Mouse (Mus musculus): ENCODE results near the gene Pofut2. TPM values are rescaled to one million over a fixed set of nuclear protein-coding genes. Genes with fewer than 3 reads are reported as not detected.

The Pofut2 gene
- polyA plus RNA-seq, 1 experiment from 2014 or later, result 132 TPM

GRCm38 (mm10) chr10:77282822-77283221 is 23.8 kb downstream of the Pofut2 start:
- Histone ChIP-seq H3K27ac (ENCODE audit: low read length) (no peak overlapping the region), H3K9ac (ENCODE audit: low read length) (no peak overlapping the region), H3K4me3 (ENCODE audit: low read length) (no peak overlapping the region), H3K4me1 (replicated peaks; ENCODE audit: control insufficient read depth, insufficient read depth, low read length) (peaks cover 20% of the 10 kb centered on the region; the same call in 1 of the 2 replicates), H3K4me2 (ENCODE audit: low read depth, low read length) (no peak overlapping the region), H3K36me3 (ENCODE audit: control insufficient read depth, insufficient read depth, low read length) (no peaks in the 10 kb centered on the region), H3K27me3 (ENCODE audit: control insufficient read depth, insufficient read depth, low read depth, low read length) (no peaks in the 10 kb centered on the region), H3K9me3 (ENCODE audit: control insufficient read depth, low read length) (no peaks in the 10 kb centered on the region)
- 22% methylated on average over 6 of the region's 6 CpGs for WGBS
- ATAC-seq (ENCODE audit: low read depth), result no peak

DNA sequence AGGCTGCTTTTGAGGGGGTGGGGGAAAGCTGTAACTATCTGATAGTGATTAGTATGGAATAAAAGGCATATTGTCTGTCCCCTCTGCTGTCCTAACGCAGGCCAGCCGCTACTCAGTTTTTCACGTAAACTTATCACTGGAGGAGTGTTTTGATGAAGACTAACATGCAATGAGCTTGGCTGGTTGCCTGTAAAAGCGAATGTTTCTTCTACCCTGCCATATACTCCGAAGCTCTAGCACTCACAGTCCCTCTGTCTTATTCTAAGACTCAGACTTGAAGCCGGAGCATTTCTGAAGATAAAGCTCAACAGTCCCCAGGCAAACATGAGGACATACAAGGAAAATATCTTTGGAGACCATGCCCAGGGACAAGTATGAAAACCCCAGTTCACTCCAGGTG is 25.8 kb downstream of the Pofut2 start:
- Histone ChIP-seq H3K27ac (ENCODE audit: low read length) (peak overlapping the region; percentile 27; the same call in 1 of the 2 replicates), H3K4me1 (replicated peaks; ENCODE audit: control insufficient read depth, insufficient read depth, low read length) (peaks cover 20% of the 10 kb centered on the region; the same call in 1 of the 2 replicates), H3K36me3 (ENCODE audit: control insufficient read depth, insufficient read depth, low read length) (no peaks in the 10 kb centered on the region), H3K27me3 (ENCODE audit: control insufficient read depth, insufficient read depth, low read depth, low read length) (no peaks in the 10 kb centered on the region), H3K9ac (ENCODE audit: low read length) (no peak overlapping the region), H3K4me3 (ENCODE audit: low read length) (no peak overlapping the region), H3K9me3 (ENCODE audit: control insufficient read depth, low read length) (no peaks in the 10 kb centered on the region), H3K4me2 (ENCODE audit: low read depth, low read length) (no peak overlapping the region)
- 33% methylated on average over 6 of the region's 6 CpGs for WGBS
- ATAC-seq (ENCODE audit: low read depth), result peak; percentile 67

DNA sequence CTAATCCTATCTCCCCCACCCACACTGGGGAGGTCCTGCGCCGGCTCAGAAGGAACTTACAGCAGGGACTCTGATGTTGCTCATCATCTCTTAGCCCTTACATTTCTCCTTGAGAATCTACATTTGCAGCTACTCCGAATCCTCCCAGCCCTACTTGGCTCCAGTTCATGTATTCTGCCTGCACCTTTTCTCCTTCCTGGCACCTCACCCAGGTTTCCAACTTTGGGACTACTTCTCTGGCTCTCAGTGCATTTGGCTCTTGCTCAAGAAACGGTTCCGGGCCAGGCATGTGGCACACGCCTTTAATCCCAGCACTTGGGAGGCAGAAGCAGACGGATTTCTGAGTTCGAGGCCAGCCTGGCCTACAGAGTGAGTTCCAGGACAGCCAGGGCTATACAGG is 28.6 kb downstream of the Pofut2 start:
- 76% methylated on average over 8 of the region's 8 CpGs for WGBS

DNA sequence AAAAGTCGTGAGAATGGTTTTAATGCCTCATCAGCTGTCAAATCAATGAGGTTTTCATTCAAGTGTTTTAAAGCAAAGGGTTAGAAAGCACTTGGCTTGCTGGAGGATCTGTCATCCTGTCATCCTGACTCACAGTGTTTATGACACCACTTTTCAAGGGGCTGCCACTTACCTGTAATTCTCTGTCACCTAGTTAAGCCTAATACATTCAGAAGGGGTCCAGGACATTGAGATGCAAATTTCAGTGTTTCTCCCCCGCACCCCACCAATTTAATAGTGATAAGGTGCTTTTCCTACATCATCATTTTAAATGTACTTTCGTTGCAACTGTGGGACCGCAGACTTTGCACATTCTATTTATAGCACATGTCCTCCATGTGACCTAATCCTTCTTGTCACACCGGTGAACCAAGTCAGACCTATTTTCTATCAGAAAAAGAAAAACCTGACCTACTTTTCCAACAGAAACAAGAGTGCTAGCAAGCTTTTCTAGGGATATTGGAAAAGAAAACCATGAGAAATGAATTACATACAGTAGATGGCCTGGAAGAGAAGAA is 29.7 kb downstream of the Pofut2 start:
- Histone ChIP-seq H3K4me3 (ENCODE audit: low read length) (no peak overlapping the region), H3K36me3 (ENCODE audit: control insufficient read depth, insufficient read depth, low read length) (no peaks in the 10 kb centered on the region), H3K27ac (ENCODE audit: low read length) (no peak overlapping the region), H3K4me2 (ENCODE audit: low read depth, low read length) (no peak overlapping the region), H3K4me1 (replicated peaks; ENCODE audit: control insufficient read depth, insufficient read depth, low read length) (peaks cover 12% of the 10 kb centered on the region; the same call in 1 of the 2 replicates), H3K27me3 (ENCODE audit: control insufficient read depth, insufficient read depth, low read depth, low read length) (no peaks in the 10 kb centered on the region), H3K9me3 (ENCODE audit: control insufficient read depth, low read length) (no peaks in the 10 kb centered on the region), H3K9ac (ENCODE audit: low read length) (no peak overlapping the region)
- 26% methylated on average over 5 of the region's 5 CpGs for WGBS
- no peak for ATAC-seq (ENCODE audit: low read depth)

More for the DNA sequence above, 28.6 kb downstream of the Pofut2 start:
- no peak overlapping the region for H3K4me2 ChIP-seq (ENCODE audit: low read depth, low read length)
- peaks cover 20% of the 10 kb centered on the region; the same call in 1 of the 2 replicates for H3K4me1 ChIP-seq (replicated peaks; ENCODE audit: control insufficient read depth, insufficient read depth, low read length)
- ATAC-seq (ENCODE audit: low read depth), result no peak
- no peaks in the 10 kb centered on the region for H3K36me3 ChIP-seq (ENCODE audit: control insufficient read depth, insufficient read depth, low read length)
- no peak overlapping the region for H3K9ac ChIP-seq (ENCODE audit: low read length)
- no peaks in the 10 kb centered on the region for H3K9me3 ChIP-seq (ENCODE audit: control insufficient read depth, low read length)
- H3K4me3 ChIP-seq (ENCODE audit: low read length), result no peak overlapping the region
- no peak overlapping the region for H3K27ac ChIP-seq (ENCODE audit: low read length)
- H3K27me3 ChIP-seq (ENCODE audit: control insufficient read depth, insufficient read depth, low read depth, low read length), result no peaks in the 10 kb centered on the region

- Histone ChIP-seq H3K27ac (ENCODE audit: low read length) (no peak overlapping the region), H3K4me2 (ENCODE audit: low read depth, low read length) (no peak overlapping the region), H3K4me3 (ENCODE audit: low read length) (no peak overlapping the region), H3K27me3 (ENCODE audit: control insufficient read depth, insufficient read depth, low read depth, low read length) (no peaks in the 10 kb centered on the region), H3K4me1 (replicated peaks; ENCODE audit: control insufficient read depth, insufficient read depth, low read length) (peaks cover 5% of the 10 kb centered on the region; the same call in 1 of the 2 replicates), H3K36me3 (ENCODE audit: control insufficient read depth, insufficient read depth, low read length) (no peaks in the 10 kb centered on the region; the same call in 1 of the 2 replicates), H3K9me3 (ENCODE audit: control insufficient read depth, low read length) (no peaks in the 10 kb centered on the region), H3K9ac (ENCODE audit: low read length) (no peak overlapping the region)
- ATAC-seq (ENCODE audit: low read depth), result no peak
- 83% methylated on average over 8 of the region's 8 CpGs for WGBS
Observed at GRCm38 (mm10) chr10:77289559-77289958, 30.5 kb downstream of the Pofut2 start.

DNA sequence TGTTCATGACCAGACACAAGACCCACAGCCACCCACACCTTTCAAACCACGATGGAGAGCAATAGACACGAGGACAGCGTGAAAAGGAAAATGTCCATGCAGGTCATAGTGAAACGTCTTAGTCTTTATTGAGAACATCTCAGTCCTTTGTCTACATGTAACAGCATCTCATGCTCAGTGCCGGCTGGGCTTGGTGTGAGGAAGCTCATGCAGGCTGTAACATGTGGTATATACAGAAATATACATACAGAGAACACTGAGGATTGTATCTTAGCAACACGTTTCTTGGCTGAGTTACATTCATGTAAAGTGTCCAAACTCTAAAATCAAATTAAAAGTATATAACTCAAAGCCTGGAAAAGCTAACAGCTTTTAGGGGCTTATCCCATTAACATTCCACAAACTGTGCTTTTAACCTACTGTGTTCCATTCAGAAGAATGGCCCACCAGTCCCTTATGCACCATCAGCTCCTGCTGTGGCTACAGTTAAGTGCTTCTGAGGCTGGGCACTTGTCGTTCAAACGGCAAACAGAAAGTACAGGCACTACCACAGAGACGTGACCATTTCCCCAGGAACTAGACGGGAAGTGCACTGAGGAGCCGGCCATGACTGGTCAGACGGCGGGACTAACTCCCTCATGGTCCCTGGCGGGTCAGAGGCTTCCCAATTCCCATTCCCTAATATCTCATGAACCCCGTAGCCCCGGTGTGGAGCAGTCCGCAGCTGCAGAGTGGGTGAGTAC is 31.8 kb downstream of the Pofut2 start:
- Histone ChIP-seq H3K4me1 (replicated peaks; ENCODE audit: control insufficient read depth, insufficient read depth, low read length) (peaks cover 3% of the 10 kb centered on the region; the same call in 1 of the 2 replicates), H3K4me3 (ENCODE audit: low read length) (0 out of 2 replicates have a peak overlapping the region, but pooled peaks have one; percentile 3), H3K9me3 (ENCODE audit: control insufficient read depth, low read length) (no peaks in the 10 kb centered on the region), H3K4me2 (ENCODE audit: low read depth, low read length) (peak overlapping the region; percentile 3; the same call in 1 of the 2 replicates), H3K27ac (ENCODE audit: low read length) (no peak overlapping the region), H3K27me3 (ENCODE audit: control insufficient read depth, insufficient read depth, low read depth, low read length) (no peaks in the 10 kb centered on the region), H3K36me3 (ENCODE audit: control insufficient read depth, insufficient read depth, low read length) (no peaks in the 10 kb centered on the region; the same call in 1 of the 2 replicates), H3K9ac (ENCODE audit: low read length) (no peak overlapping the region)
- peak; percentile 54 for ATAC-seq (ENCODE audit: low read depth)
- WGBS, result 62% methylated on average over 17 of the region's 17 CpGs

DNA sequence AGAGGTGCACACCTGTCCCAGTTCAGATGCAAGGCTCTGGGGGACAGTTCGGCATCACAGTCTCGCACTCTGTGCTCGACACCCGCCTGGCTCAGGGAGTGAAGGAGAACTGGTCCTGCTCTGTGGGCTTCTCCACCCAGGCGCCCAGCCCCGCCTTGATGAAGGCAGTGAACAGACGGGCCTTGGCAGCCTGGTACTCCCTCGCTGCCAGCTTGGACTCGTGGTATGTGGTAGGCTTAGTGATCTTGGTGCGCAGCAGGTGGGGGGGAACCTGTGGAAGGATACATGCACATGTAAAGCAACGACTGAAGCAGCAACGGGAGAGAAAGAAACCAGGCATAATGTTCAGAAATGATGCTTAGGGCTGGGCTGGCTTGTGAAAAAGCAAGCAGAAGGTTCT is 35.7 kb downstream of the Pofut2 start:
- no peak overlapping the region for H3K4me3 ChIP-seq (ENCODE audit: low read length)
- no peak; the same call in 1 of the 2 replicates for ATAC-seq (ENCODE audit: low read depth)
- WGBS, result 85% methylated on average over 12 of the region's 12 CpGs

DNA sequence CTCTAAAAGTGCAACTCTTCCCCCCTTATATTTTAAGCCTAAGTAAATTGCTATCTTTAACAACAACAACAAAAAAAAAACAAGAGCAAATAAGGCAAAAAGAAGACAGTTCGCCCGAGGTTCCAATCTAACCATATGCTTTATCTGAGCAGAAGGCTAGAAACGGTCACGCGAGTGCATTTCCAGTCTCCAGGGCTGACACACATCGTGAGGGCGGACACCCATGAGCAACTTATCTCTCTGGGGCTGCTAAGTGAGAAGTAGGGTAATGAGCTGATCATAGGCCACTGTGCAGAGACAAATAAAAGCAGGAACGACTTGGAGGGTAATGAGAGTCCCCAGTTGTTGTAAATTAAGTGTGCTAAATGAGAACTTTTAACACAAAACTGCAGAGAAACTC is 39.6 kb downstream of the Pofut2 start:
- no peak overlapping the region for H3K27ac ChIP-seq (ENCODE audit: low read length)
- WGBS, result 80% methylated on average over 8 of the region's 8 CpGs
- H3K4me1 ChIP-seq (replicated peaks; ENCODE audit: control insufficient read depth, insufficient read depth, low read length), result no peaks in the 10 kb centered on the region
- H3K36me3 ChIP-seq (ENCODE audit: control insufficient read depth, insufficient read depth, low read length), result peaks cover 8% of the 10 kb centered on the region
- no peaks in the 10 kb centered on the region for H3K9me3 ChIP-seq (ENCODE audit: control insufficient read depth, low read length)
- no peak for ATAC-seq (ENCODE audit: low read depth)
- no peak overlapping the region for H3K9ac ChIP-seq (ENCODE audit: low read length)
- H3K27me3 ChIP-seq (ENCODE audit: control insufficient read depth, insufficient read depth, low read depth, low read length), result no peaks in the 10 kb centered on the region
- no peak overlapping the region for H3K4me3 ChIP-seq (ENCODE audit: low read length)
- H3K4me2 ChIP-seq (ENCODE audit: low read depth, low read length), result no peak overlapping the region

More for the DNA sequence above, 35.7 kb downstream of the Pofut2 start:
- H3K9ac ChIP-seq (ENCODE audit: low read length), result no peak overlapping the region
- no peaks in the 10 kb centered on the region; the same call in 1 of the 2 replicates for H3K36me3 ChIP-seq (ENCODE audit: control insufficient read depth, insufficient read depth, low read length)
- no peak overlapping the region for H3K4me2 ChIP-seq (ENCODE audit: low read depth, low read length)
- no peak overlapping the region for H3K27ac ChIP-seq (ENCODE audit: low read length)
- H3K4me1 ChIP-seq (replicated peaks; ENCODE audit: control insufficient read depth, insufficient read depth, low read length), result no peaks in the 10 kb centered on the region
- no peaks in the 10 kb centered on the region for H3K9me3 ChIP-seq (ENCODE audit: control insufficient read depth, low read length)
- no peaks in the 10 kb centered on the region for H3K27me3 ChIP-seq (ENCODE audit: control insufficient read depth, insufficient read depth, low read depth, low read length)

GRCm38 (mm10) chr10:77299194-77299593 is 40.2 kb downstream of the Pofut2 start:
- Histone ChIP-seq H3K9ac (ENCODE audit: low read length) (no peak overlapping the region), H3K9me3 (ENCODE audit: control insufficient read depth, low read length) (no peaks in the 10 kb centered on the region), H3K27ac (ENCODE audit: low read length) (no peak overlapping the region), H3K27me3 (ENCODE audit: control insufficient read depth, insufficient read depth, low read depth, low read length) (no peaks in the 10 kb centered on the region), H3K4me1 (replicated peaks; ENCODE audit: control insufficient read depth, insufficient read depth, low read length) (no peaks in the 10 kb centered on the region), H3K4me2 (ENCODE audit: low read depth, low read length) (no peak overlapping the region), H3K36me3 (ENCODE audit: control insufficient read depth, insufficient read depth, low read length) (peaks cover 8% of the 10 kb centered on the region), H3K4me3 (ENCODE audit: low read length) (no peak overlapping the region)
- 78% methylated on average over 2 of the region's 2 CpGs for WGBS
- ATAC-seq (ENCODE audit: low read depth), result no peak
